Comparison of ENCODE assay signal across 8 mouse cellular contexts in the genomic region with DNA sequence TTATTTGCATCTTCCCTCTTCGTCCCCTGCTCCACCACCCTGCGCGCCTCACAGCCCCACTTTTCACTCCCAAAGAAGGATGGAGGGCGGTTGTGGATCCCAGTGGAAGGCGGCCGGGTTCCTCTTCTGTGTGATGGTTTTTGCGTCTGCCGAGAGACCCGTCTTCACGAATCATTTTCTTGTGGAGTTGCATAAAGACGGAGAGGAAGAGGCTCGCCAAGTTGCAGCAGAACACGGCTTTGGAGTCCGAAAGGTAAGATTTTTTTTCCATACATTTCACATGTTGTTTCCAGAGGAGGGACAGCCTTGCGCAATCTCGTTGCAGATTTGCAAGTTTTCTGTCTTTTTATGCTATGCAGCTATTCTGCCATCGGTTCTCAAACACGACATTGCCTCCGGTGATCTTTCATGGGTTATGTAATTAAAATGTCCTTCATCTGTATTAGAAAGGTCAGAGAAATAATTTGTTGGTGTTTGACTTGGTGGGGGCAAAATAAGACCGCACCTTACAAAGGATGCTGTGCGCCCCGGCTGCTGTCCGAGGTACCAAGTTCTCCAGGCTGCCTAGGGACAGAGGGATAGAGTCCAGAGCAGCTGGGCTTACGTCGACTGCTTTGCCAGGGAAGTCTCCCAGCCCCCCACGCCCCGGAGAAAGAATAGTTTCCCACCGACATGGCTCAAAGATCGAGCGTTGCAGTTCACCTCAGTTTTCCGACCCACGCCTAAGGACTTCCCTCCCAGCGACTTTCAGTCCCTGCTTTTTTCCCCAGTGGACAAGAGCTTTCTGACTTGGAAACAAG. TPM values are rescaled to one million over a fixed set of nuclear protein-coding genes. Genes with fewer than 3 reads are reported as not detected.
DNase-seq lines count a peak whose midpoint lies in the region; ATAC-seq and TF ChIP-seq lines count a peak whose summit lies in the region.

No protein-coding gene starts in this region.

- no peak for TF ChIP-seq EP300 in heart, postnatal 0 days (IDR thresholded peaks at IDR 0.05; ENCODE audit: low read depth)

- H3K27me3 ChIP-seq in heart, postnatal 0 days (ENCODE audit: control insufficient read depth, insufficient read depth, low read length): peaks cover 47% of the 10 kb centered on the region
- H3K27me3 ChIP-seq in limb, embryonic 14.5 days (ENCODE audit: control insufficient read depth, insufficient read depth, low read length): peaks cover 50% of the 10 kb centered on the region
- peaks cover 17% of the 10 kb centered on the region for H3K27me3 ChIP-seq in stomach, embryonic 14.5 days (ENCODE audit: control insufficient read depth, insufficient read depth, low read length)

- peaks cover 5% of the 10 kb centered on the region; the same call in 1 of the 2 replicates for H3K4me1 ChIP-seq in heart, postnatal 0 days (ENCODE audit: control insufficient read depth, insufficient read depth)
- peaks cover 4% of the 10 kb centered on the region; the same call in 1 of the 2 replicates for H3K4me1 ChIP-seq in limb, embryonic 14.5 days (ENCODE audit: control insufficient read depth, insufficient read depth, low read length)
- H3K4me1 ChIP-seq in stomach, embryonic 14.5 days (ENCODE audit: control insufficient read depth, insufficient read depth, low read length): peaks cover 6% of the 10 kb centered on the region; the same call in 1 of the 2 replicates

- H3K9ac ChIP-seq in heart, postnatal 0 days (replicated peaks; ENCODE audit: low read depth, low read length): no peak overlapping the region
- no peak overlapping the region for H3K9ac ChIP-seq in limb, embryonic 14.5 days (ENCODE audit: low read depth, low read length, severe bottlenecking)
- H3K9ac ChIP-seq in stomach, embryonic 14.5 days (replicated peaks; ENCODE audit: low read depth, low read length): no peak overlapping the region

- no peak for TF ChIP-seq POLR2A in limb, embryonic 14.5 days (IDR thresholded peaks at IDR 0.05; ENCODE audit: borderline replicate concordance, extremely low read depth, insufficient read depth, insufficient read length)

- DNase-seq in cerebellum, adult 18-20 months: peak; percentile 39 to 58
- DNase-seq in right cerebral cortex, adult 18-20 months: peak; percentile 33
- no peak for DNase-seq in right cerebral cortex, postnatal 36 days (ENCODE audit: low spot score in 2 of 2)
- peak; percentile 9 for DNase-seq in heart, postnatal 0 days (ENCODE audit: low spot score)
- DNase-seq in limb, embryonic 14.5 days (ENCODE audit: low spot score): peak; percentile 16

- H3K36me3 ChIP-seq in heart, postnatal 0 days (replicated peaks; ENCODE audit: control insufficient read depth, insufficient read depth, low read length): no peaks in the 10 kb centered on the region
- H3K36me3 ChIP-seq in limb, embryonic 14.5 days (ENCODE audit: control insufficient read depth, insufficient read depth, low read length): no peaks in the 10 kb centered on the region
- no peaks in the 10 kb centered on the region for H3K36me3 ChIP-seq in stomach, embryonic 14.5 days (ENCODE audit: control insufficient read depth, insufficient read depth, low read length)

- H3K27ac ChIP-seq in heart, postnatal 0 days (ENCODE audit: low read depth): no peak overlapping the region
- no peak overlapping the region for H3K27ac ChIP-seq in limb, embryonic 14.5 days (replicated peaks; ENCODE audit: low read depth, low read length)
- H3K27ac ChIP-seq in stomach, embryonic 14.5 days (ENCODE audit: low read length): no peak overlapping the region

- H3K9me3 ChIP-seq in heart, postnatal 0 days (replicated peaks; ENCODE audit: control insufficient read depth, low read length): no peaks in the 10 kb centered on the region
- no peaks in the 10 kb centered on the region for H3K9me3 ChIP-seq in limb, embryonic 14.5 days (ENCODE audit: control insufficient read depth, low read length)
- H3K9me3 ChIP-seq in stomach, embryonic 14.5 days (ENCODE audit: control insufficient read depth, low read depth, low read length): no peaks in the 10 kb centered on the region

- no peak for ATAC-seq in cerebellum, adult (ENCODE audit: insufficient number of reproducible peaks, low FRiP score, low TSS enrichment)
- no peak for ATAC-seq in heart, postnatal 0 days (ENCODE audit: insufficient read depth, low read depth)
- ATAC-seq in limb, embryonic 14.5 days (ENCODE audit: low FRiP score, low read depth): no peak
- no peak for ATAC-seq in stomach, embryonic 14.5 days (ENCODE audit: insufficient number of reproducible peaks, insufficient read depth, low FRiP score, low read depth)
- ATAC-seq in activated CD4-positive, CD25-positive, alpha-beta regulatory T cell, adult 4 months: no peak

- TF ChIP-seq CTCF in heart, postnatal 0 days (IDR thresholded peaks at IDR 0.05; ENCODE audit: low read depth): no peak

- WGBS in heart, postnatal 0 days: 1% methylated on average over 33 of the region's 33 CpGs
- under 1% methylated on average over 33 of the region's 33 CpGs for WGBS in limb, embryonic 14.5 days
- under 1% methylated on average over 33 of the region's 33 CpGs for WGBS in stomach, embryonic 14.5 days

- H3K4me2 ChIP-seq in heart, postnatal 0 days (ENCODE audit: low read depth, low read length): peak overlapping the region; percentile 75
- H3K4me2 ChIP-seq in limb, embryonic 14.5 days (replicated peaks; ENCODE audit: low read depth, low read length, severe bottlenecking): peak overlapping the region; percentile 73
- peak overlapping the region; percentile 75 for H3K4me2 ChIP-seq in stomach, embryonic 14.5 days (replicated peaks; ENCODE audit: low read depth, low read length)

- peak overlapping the region; percentile 50 for H3K4me3 ChIP-seq in heart, postnatal 0 days (ENCODE audit: low read depth, low read length)
- peak overlapping the region; percentile 46 for H3K4me3 ChIP-seq in limb, embryonic 14.5 days (replicated peaks; ENCODE audit: low read length)
- peak overlapping the region; percentile 38 for H3K4me3 ChIP-seq in stomach, embryonic 14.5 days (ENCODE audit: low read depth, low read length)

RNA-seq across cellular contexts. Expression of a gene that starts 0.7 kb away (rescaled TPM):
- not detected in 2 replicates for total RNA-seq in heart, postnatal 0 days (2014; rRNA removed; ENCODE audit: low replicate concordance)
- 0.05 TPM in 1 of 2 replicates, not detected in the other for polyA plus RNA-seq in heart, postnatal 0 days (2015; fragmentation: Nextera tagmentation; extraction: Ambion mirVana)
- 0.95 and 1.0 TPM in 2 replicates for polyA plus RNA-seq in limb, embryonic 14.5 days (2012; rRNA removed)
- polyA plus RNA-seq in limb, embryonic 14.5 days (2014; fragmentation: Nextera tagmentation; extraction: Ambion mirVana): 1.1 and 1.2 TPM in 2 replicates
- 1.1 and 1.2 TPM in 2 replicates for polyA plus RNA-seq in stomach, embryonic 14.5 days (2014; fragmentation: Nextera tagmentation; extraction: Ambion mirVana)
- not detected for polyA plus RNA-seq in activated CD4-positive, CD25-positive, alpha-beta regulatory T cell, adult 4 months (2017; shearing (Covaris generic))

Comparison
In these comparisons a context has a peak if more than half of its experiments do, and no peak if none do; other contexts are left out.
1. DNase-seq: peak in cerebellum, adult 18-20 months (2 of 2), right cerebral cortex, adult 18-20 months (single experiment), heart, postnatal 0 days (single experiment) and limb, embryonic 14.5 days (single experiment); none in right cerebral cortex, postnatal 36 days (0 of 2).
2. Peak in every context shown above with its lines, with median percentiles within 50 percentile points of each other: H3K4me2 ChIP-seq and H3K4me3 ChIP-seq.